Mouse (Mus musculus) CH12.LX (cell line): ENCODE data around the gene Lztr1. TPM values are rescaled to one million over a fixed set of nuclear protein-coding genes. Genes with fewer than 3 reads are reported as not detected.

ENCODE experiments used
- DNase-seq: peaks from one replicate; pipeline ENCODE4 v3.0.0-alpha.2; 2013; ENCODE audit errors: extremely low read depth
- H3K27ac ChIP-seq: 2 replicates; pipeline ENCODE4 v1.5.1; 2012; ENCODE audit warnings: low read depth, mild to moderate bottlenecking, control low read depth, moderate library complexity; ENCODE audit not compliant: insufficient read depth
- H3K27me3 ChIP-seq: replicated peaks from 2 replicates; pipeline ENCODE3; 2012; ENCODE audit warnings: inconsistent platforms
- H3K36me3 ChIP-seq, 2 experiments: replicated peaks in 1 of 2; 2 replicates each; pipeline versions ENCODE3 to v1.6.1; 2012; ENCODE audit warnings: inconsistent platforms in 1 of 2, low read length in 1 of 2, mild to moderate bottlenecking in 1 of 2, mixed read lengths in 1 of 2, moderate library complexity in 1 of 2; ENCODE audit not compliant: control insufficient read depth in 1 of 2, insufficient read depth in 1 of 2
- H3K4me1 ChIP-seq, 2 experiments: 2 replicates each; pipeline ENCODE4 v1.6.1; 2012; ENCODE audit warnings: inconsistent platforms in 1 of 2, moderate library complexity in 1 of 2; ENCODE audit not compliant: insufficient read depth in 2 of 2, control insufficient read depth in 1 of 2
- H3K4me2 ChIP-seq: 2 replicates; pipeline ENCODE4 v1.6.1; 2012; ENCODE audit warnings: low read depth, mild to moderate bottlenecking, control low read depth; ENCODE audit not compliant: poor library complexity, insufficient read depth, severe bottlenecking
- H3K4me3 ChIP-seq, 3 experiments: fragments of 150-350 bp in 1 of 3; sonication (generic) in 1 of 3; replicated peaks in 1 of 3; 2 replicates each; pipeline versions ENCODE3 to v1.5.1; 2011 to 2012; ENCODE audit warnings: low read depth in 2 of 3, low read length in 2 of 3, mild to moderate bottlenecking in 2 of 3, moderate library complexity in 2 of 3, control low read depth in 1 of 3, improper control_type of control experiment in 1 of 3, inconsistent platforms in 1 of 3, mixed read lengths in 1 of 3; ENCODE audit not compliant: poor library complexity in 1 of 3
- H3K79me2 ChIP-seq: replicated peaks from 2 replicates; pipeline ENCODE4 v1.6.1; 2012; ENCODE audit warnings: mild to moderate bottlenecking, moderate library complexity; ENCODE audit not compliant: control insufficient read depth, poor library complexity, insufficient read depth, severe bottlenecking; ENCODE audit errors: extremely low read depth
- H3K9ac ChIP-seq: 2 replicates; pipeline ENCODE4 v1.6.1; 2012; ENCODE audit warnings: low read depth, mild to moderate bottlenecking, control low read depth, moderate library complexity; ENCODE audit not compliant: insufficient read depth
- H3K9me3 ChIP-seq: replicated peaks from 2 replicates; pipeline ENCODE3; 2012; ENCODE audit warnings: low read length, inconsistent platforms, mixed read lengths
- CHD1 ChIP-seq: IDR thresholded peaks from 2 replicates; pipeline ENCODE4 v1.6.1; 2012; ENCODE audit warnings: low read depth, low read length, improper control_type of control experiment, inconsistent platforms
- CTCF ChIP-seq, 2 experiments: IDR thresholded peaks in 1 of 2; conservative IDR thresholded peaks in 1 of 2; 2 replicates each; pipeline ENCODE4 v1.5.1; 2011 to 2012; ENCODE audit warnings: low read depth in 2 of 2, low read length in 2 of 2, improper control_type of control experiment in 1 of 2, inconsistent platforms in 1 of 2, mild to moderate bottlenecking in 1 of 2, moderate library complexity in 1 of 2
- GABPA ChIP-seq: IDR thresholded peaks from 2 replicates; pipeline ENCODE4 v1.6.1; 2012; ENCODE audit warnings: low read depth, low read length, improper control_type of control experiment, inconsistent platforms; ENCODE audit not compliant: insufficient replicate concordance
- JUN ChIP-seq: IDR thresholded peaks from 2 replicates; pipeline ENCODE4 v1.6.1; 2011; ENCODE audit warnings: low read depth, mild to moderate bottlenecking, low read length, improper control_type of control experiment, moderate library complexity; ENCODE audit not compliant: insufficient read depth
- JUND ChIP-seq: conservative IDR thresholded peaks from 2 replicates; pipeline ENCODE4 v1.6.1; 2011; ENCODE audit warnings: low read depth, low read length, improper control_type of control experiment
- MAFK ChIP-seq: IDR thresholded peaks from 2 replicates; pipeline ENCODE4 v1.6.1; 2011; ENCODE audit warnings: low read length, improper control_type of control experiment; ENCODE audit not compliant: insufficient replicate concordance
- MAX ChIP-seq: IDR thresholded peaks from 2 replicates; pipeline ENCODE4 v1.6.1; 2011; ENCODE audit warnings: low read length, improper control_type of control experiment
- MAZ ChIP-seq: IDR thresholded peaks from 2 replicates; pipeline ENCODE4 v1.6.1; 2012; ENCODE audit warnings: low read depth, mild to moderate bottlenecking, inconsistent platforms, low read length, improper control_type of control experiment, moderate library complexity
- MEF2A ChIP-seq: IDR thresholded peaks from 2 replicates; pipeline ENCODE4 v1.6.1; 2014; ENCODE audit warnings: low read depth, mild to moderate bottlenecking, inconsistent platforms, low read length, improper control_type of control experiment, borderline replicate concordance
- MXI1 ChIP-seq: IDR thresholded peaks from 2 replicates; pipeline ENCODE4 v1.6.1; 2011; ENCODE audit warnings: mild to moderate bottlenecking, low read depth, low read length, improper control_type of control experiment
- POLR2A ChIP-seq: IDR thresholded peaks from 2 replicates; pipeline ENCODE4 v1.6.1; 2011; ENCODE audit warnings: low read depth, mild to moderate bottlenecking, improper control_type of control experiment, low read length
- RCOR1 ChIP-seq: conservative IDR thresholded peaks from 2 replicates; pipeline ENCODE4 v1.6.1; 2012; ENCODE audit warnings: low read depth, mild to moderate bottlenecking, inconsistent platforms, low read length, improper control_type of control experiment
- SIN3A ChIP-seq: IDR thresholded peaks from 2 replicates; pipeline ENCODE4 v1.6.1; 2012; ENCODE audit warnings: low read length, improper control_type of control experiment, inconsistent platforms
- SMC3 ChIP-seq: IDR thresholded peaks from 2 replicates; pipeline ENCODE4 v1.6.1; 2011; ENCODE audit warnings: low read depth, low read length, improper control_type of control experiment
- TBP ChIP-seq: conservative IDR thresholded peaks from 2 replicates; pipeline ENCODE4 v1.6.1; 2011; ENCODE audit warnings: low read depth, low read length, improper control_type of control experiment
- TCF12 ChIP-seq: IDR thresholded peaks from 2 replicates; pipeline ENCODE4 v1.6.1; 2014; ENCODE audit warnings: low read depth, mild to moderate bottlenecking, inconsistent platforms, low read length, improper control_type of control experiment
- UBTF ChIP-seq: IDR thresholded peaks from 2 replicates; pipeline ENCODE4 v1.6.1; 2012; ENCODE audit warnings: low read depth, mild to moderate bottlenecking, inconsistent platforms, low read length, improper control_type of control experiment, moderate library complexity
- ZC3H11A ChIP-seq: IDR thresholded peaks from 2 replicates; pipeline ENCODE4 v1.6.1; 2012; ENCODE audit warnings: low read depth, mild to moderate bottlenecking, inconsistent platforms, low read length, improper control_type of control experiment
- ZKSCAN1 ChIP-seq: IDR thresholded peaks from 2 replicates; pipeline ENCODE4 v1.6.1; 2012; ENCODE audit warnings: low read depth, inconsistent platforms, low read length, improper control_type of control experiment, borderline replicate concordance
- dilution Hi-C: fragments of 300-500 bp; cut with MboI; formaldehyde crosslinking; loops from 2 replicates; pipeline ENCODE4 v1.14.3; 2020; ENCODE audit warnings: low sequenced_read_pairs; ENCODE audit not compliant: extremely low pct_unique_long_range_greater_than_20kb, extremely low pct_ligation_motif_present
- in situ Hi-C: fragments of 300-500 bp; cut with MboI; formaldehyde crosslinking; loops from 3 replicates; pipeline ENCODE4 v1.14.3; 2019; ENCODE audit warnings: low sequenced_read_pairs, low pct_ligation_motif_present, low pct_unique_long_range_greater_than_20kb, mixed read lengths
- polyA plus RNA-seq: library from polyadenylated mRNA; unstranded; fragments of >175 nt; gene quantifications from 2 replicates; pipeline ENCODE4 v1.2.1, GENCODE M21; 2012; ENCODE audit warnings: low read depth; ENCODE audit not compliant: insufficient read length
- total RNA-seq, 2 experiments: library from RNA; depleted of rRNA; stranded (reverse); fragments of 300-350 nt in 1 of 2; fragments of >200 nt in 1 of 2; gene quantifications; 2 replicates each; pipeline ENCODE4 v1.2.3; 2012 to 2014

Lztr1 gene
- total and polyA plus RNA-seq, 3 experiments = 110 to 138 (median 111) TPM

GRCm38 (mm10) chr16:17496499-17497305 lies 11.8 kb upstream of the Lztr1 start:
- dilution Hi-C loops = no loop called here
- no peak for DNase-seq
- H3K9ac ChIP-seq = no peak overlapping the region
- H3K4me1 ChIP-seq = peaks cover 3 to 4% of the 10 kb centered on the region in 2 experiments; a peak in 3 of 4 replicates
- in situ Hi-C loops = no loop called here
- H3K79me2 ChIP-seq = no peaks in the 10 kb centered on the region
- H3K36me3 ChIP-seq = no peaks in the 10 kb centered on the region
- no peaks in the 10 kb centered on the region for H3K9me3 ChIP-seq
- TF ChIP-seq TCF12 (no peak), CTCF (conservative IDR thresholded peaks at IDR 0.05 in 1 of 2, IDR thresholded peaks at IDR 0.05 in 1 of 2; ENCODE audit: low read depth in 2 of 2, low read length in 2 of 2) (no peak), MXI1 (no peak), TBP (no peak), JUND (no peak), POLR2A (no peak), JUN (no peak), SIN3A (no peak)
- H3K27ac ChIP-seq = no peak overlapping the region
- no peak overlapping the region for H3K4me2 ChIP-seq
- peaks cover 56% of the 10 kb centered on the region for H3K27me3 ChIP-seq
- H3K4me3 ChIP-seq = no peak overlapping the region

DNA sequence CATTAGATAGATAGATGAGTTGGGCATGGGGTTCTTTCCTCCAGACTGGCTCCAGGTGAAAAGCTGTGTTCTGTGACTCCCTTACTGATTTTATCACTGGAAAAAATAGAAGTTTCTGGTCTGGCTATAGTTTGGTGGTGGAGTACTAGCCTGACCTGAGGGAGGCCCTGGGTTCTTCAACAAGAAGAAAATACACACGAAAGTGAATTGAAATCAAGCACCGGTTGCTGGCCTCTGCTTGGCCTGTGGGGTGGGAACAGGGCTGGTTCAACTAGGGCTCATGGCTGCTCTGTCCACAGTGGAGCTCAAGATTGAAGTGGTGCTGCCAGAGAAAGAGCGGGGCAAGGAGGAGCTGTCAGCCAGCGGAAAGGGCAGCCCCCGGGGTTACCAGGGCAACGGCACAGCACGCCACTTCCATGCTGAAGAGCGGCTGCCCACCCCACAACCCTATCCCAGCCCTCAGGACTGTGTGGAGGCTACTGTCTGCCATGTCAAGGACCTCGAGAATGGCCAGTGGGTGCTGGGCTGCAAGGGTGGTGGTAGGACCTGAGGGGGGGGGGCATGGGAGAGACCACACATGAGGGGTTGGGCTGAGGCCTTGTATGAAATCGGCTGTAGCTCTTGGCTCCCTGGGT lies 9.1 kb upstream of the Lztr1 start:
- dilution Hi-C loops (no loop called here), in situ Hi-C loops (no loop called here)
- Histone ChIP-seq H3K4me2 (no peak overlapping the region), H3K36me3 (no peaks in the 10 kb centered on the region), H3K27ac (no peak overlapping the region), H3K27me3 (peaks cover 81% of the 10 kb centered on the region), H3K4me1 (0 out of 4 replicates have a peak, but pooled peaks cover 0 to 3% of the 10 kb centered on the region in 2 experiments), H3K79me2 (no peaks in the 10 kb centered on the region), H3K4me3 (no peak overlapping the region), H3K9me3 (no peaks in the 10 kb centered on the region), H3K9ac (no peak overlapping the region)
- TF ChIP-seq GABPA (no peak), MAFK (no peak), SMC3 (no peak), ZKSCAN1 (no peak), RCOR1 (no peak), MEF2A (no peak), CTCF (conservative IDR thresholded peaks at IDR 0.05 in 1 of 2, IDR thresholded peaks at IDR 0.05 in 1 of 2; ENCODE audit: low read depth in 2 of 2, low read length in 2 of 2) (no peak), MAX (no peak), ZC3H11A (no peak), CHD1 (no peak), MAZ (no peak), UBTF (no peak)
- no peak for DNase-seq
